Mouse (Mus musculus): ENCODE results near the gene Taok2.
A peak's percentile ranks its signal among the peaks of the same experiment; 100 is the strongest.
"Not testable (repeated sequence)": the region's sequence is repeated elsewhere in the genome, so short reads cannot be mapped to it uniquely, and the experiment has no call there.

Gene Taok2

DNA sequence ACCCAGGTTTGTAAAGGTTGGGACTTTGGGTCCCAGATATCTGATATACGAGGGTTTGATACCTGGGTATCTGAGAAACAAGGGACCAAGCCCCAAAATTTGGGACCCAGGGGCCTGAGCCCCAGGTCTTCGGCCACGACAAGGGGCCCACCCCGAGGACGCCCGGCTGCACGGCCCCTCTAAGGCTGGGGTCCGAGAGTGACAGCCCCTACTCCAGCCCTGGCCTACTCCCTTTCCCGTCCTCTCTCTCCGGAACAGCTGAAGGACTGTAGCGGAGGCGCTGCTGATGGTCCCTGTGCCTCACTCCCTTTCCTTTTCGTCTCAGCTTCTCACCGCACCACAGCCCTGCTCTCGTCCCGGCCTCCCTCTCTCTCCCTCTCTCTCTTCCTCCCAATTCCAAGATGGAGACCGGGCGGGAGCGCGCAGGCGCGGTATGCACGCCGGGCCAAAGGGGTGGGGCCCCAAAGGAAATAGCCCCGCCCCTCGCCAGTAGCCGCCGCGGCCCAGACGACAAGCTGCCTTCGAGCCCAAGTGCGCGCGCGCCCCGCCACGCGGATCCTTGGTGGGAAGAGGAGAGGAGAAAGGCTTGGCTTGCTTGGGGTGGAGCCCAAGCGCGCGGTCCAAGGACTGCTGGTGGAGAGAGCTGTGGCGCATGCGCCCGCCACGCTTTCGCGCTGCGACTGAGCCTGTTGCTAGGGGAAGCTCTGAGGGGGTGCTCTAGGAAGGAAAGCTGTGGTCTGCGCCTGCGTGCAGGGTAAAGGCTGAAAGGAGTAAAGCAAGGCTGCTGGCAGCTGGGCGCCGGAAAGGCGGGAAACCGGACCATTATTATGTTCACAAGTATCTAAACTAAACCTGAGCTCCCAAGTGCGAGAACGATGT, at the start of gene Taok2:
Gene Taok2 (minus strand): TSS at position 418 of the 879 bp plus-strand sequence.
- peak; percentile 91 for DNase-seq (ENCODE audit: low spot score)

DNA sequence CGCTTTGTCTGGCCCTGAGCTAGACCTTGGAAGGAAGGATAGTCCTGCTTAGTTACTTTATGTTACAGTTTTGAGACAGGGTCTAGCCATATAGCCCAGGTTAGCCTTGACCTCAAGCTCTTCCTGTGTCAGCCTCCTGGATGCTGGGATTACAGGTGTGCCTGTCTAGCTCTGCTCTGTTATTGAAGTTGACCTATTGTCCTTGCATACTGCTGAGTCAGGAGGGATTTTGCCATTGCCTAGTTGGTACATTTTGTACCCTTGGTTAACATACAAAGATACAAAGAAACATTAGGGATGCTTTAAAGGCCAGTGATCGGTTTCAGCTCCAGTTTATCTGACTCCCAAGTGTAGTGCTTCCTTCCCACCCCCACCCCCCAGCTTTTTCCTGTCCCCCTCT, 48.1 kb upstream of the Taok2 start:
- no peak for DNase-seq (ENCODE audit: low spot score)

DNA sequence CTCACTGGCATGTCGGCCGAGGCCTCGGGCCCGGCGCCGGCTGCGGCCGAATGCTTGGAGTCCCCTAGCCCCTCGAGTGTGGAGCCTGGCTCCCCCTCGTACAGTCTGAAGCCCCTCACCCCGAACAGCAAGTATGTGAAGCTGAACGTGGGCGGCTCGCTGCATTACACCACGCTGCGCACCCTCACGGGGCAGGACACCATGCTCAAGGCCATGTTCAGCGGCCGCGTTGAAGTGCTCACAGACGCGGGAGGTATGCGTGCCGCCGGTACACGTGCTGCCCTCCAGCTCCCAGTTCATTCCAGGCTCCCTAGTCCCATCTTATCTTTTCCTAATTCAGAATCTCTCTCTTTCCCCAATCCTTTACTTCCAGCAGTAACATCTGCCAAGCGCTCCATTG, 44.5 kb upstream of the Taok2 start:
- no peak for DNase-seq (ENCODE audit: low spot score)

DNA sequence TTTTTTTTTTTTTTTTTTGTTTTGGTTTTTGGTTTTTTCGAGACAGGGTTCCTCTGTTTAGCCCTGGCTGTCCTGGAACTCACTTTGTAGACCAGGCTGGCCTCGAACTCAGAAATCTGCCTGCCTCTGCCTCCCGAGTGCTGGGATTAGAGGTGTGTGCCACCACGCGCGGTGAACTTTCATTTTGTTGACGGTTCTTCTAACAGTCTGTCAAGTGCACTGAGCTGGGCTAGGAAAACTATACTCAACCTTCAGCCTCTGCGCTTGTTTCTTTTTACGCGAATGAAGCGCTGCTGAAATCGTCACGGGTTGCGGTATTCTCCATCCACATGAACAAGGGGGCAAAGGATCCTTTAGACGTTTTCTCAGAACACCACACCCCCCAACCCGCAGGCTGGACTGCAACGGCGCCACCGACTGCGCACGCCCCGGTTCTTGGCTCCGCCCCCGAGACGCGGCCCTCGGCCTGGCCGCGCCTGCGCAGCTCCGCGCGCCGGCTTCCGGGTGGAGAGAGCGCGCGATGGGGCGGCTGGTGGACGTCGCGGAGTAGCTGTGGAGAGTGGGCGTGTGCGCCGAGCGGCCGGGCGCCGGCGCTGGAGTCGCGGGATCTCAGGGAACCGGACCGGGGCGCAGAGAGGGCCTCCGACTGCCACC, 44.0 kb upstream of the Taok2 start, which contains the start of gene Kctd13:
Gene Kctd13 (plus strand): TSS at position 496 of the 654 bp plus-strand sequence.
- DNase-seq (ENCODE audit: low spot score) = peak; percentile 80

DNA sequence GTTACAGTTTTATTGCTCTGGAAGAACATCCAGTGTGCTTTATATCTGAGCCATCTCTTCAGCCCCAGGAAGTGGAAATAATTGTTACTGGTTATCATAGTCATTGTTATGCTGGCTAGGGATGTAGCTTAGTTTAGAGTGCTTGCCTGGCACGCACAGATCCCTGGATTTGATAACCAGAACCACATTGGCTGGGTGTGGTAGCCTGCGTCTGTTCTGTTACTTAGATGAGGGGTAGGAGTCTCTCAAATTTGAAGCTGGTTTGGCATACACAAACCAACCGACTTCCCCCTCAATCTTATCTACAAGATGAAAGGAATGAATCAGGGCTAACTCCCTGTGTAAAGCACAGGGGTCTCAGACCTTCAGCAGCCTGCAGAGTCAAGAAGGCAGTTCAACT, 41.8 kb upstream of the Taok2 start:
- DNase-seq (ENCODE audit: low spot score) = no peak

DNA sequence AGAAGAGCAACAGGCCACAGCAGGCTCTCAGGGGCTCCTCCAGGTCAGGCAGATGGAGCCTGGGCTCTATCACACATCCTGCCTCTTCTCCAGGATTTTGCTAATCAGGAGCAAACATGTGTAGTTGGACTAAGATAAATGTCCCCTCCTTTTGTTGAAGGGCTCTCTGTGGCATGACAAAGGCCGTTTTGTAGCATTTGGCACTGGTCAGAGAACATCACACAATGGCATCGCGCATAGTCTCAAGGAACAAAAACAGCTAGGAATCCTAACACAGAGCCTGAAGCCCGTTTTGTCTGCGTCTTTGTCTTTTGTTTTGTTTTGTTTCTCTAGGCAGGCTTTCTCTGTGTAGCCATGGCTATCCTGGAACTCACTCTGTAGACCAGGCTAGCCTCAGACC, 39.5 kb upstream of the Taok2 start:
- DNase-seq (ENCODE audit: low spot score) = no peak

DNA sequence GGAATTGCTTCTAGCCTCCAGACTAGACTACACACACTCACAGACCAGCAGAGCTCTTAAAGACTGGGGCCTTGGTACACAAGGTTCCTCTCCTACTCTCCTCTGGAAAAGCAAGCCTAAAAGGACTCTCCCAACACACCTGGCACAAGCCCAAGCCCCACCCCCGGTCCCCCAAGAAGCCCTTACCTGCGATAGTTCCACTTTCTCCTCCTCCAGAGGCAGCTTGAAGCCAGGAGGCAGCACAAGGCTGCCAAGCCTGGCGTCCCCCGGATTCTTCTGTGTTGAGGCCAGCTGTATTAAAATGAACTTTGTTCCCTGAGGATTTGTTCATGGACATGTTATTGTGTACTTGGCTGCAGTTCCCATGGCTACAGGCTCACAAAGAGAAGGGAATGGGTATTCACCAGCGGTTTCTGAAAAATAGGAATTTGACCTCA, 38.1 kb upstream of the Taok2 start, which contains the start of gene Tmem219:
Gene Tmem219 (minus strand): TSS at position 294 of the 437 bp plus-strand sequence.
- peak; percentile 83 for DNase-seq (ENCODE audit: low spot score)

DNA sequence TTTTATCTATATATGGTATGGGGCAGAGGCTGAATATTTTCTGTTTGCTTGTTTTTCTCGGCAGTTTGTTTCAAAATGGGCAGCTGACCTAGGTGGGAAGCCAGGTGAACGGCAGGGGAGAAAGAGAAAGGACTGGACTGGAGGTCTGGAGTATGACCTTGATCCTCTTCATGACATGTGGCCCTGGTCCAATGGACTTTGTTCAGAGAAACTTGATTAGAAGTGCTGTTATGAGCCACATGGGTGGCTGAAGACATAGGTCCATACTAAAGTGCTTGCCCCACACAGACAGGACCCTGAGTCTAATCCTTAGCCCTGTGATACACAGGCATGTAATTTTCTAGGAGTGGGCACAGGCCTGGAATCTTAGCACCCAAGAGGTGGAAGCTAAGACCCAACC, 37.1 kb upstream of the Taok2 start:
- no peak for DNase-seq (ENCODE audit: low spot score)

DNA sequence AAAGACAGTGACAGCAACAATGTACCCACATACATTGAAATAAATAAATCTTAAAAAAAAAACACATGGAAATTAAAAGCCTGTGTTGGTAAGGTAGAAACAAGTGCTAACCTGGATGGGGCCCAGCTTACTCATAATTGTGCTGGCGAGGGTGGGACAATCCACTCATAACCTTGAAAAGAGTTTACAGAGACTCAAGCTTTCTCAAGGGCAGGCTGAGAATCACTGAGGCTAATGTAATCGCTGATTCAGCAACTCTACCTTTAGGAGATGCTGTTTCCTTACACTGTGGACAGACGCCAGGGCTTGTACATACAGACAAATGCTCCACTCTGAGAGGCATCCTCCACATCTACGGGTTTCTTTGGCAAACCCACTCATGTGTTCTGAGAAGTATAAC, 35.5 kb upstream of the Taok2 start:
- no peak for DNase-seq (ENCODE audit: low spot score)

DNA sequence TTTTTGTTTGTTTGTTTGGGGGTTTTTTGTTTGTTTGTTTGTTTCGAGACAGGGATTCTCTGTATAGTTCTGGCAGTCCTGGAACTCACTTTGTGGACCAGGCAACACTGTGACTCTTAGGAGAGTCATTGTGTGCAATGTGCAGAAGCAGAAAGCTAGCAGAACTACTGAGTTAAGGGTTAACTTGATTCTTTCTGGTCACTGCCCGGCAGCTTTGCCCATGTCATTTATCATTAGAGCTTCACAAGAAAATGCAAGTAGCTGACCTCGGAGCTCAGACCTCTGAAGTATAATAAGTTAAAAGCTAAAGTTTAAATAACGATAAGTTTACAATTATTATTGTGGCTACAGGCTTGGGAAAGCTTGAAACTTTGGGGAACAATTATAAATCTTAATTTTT, 33.9 kb upstream of the Taok2 start:
- DNase-seq (ENCODE audit: low spot score) = not testable (repeated sequence)

DNA sequence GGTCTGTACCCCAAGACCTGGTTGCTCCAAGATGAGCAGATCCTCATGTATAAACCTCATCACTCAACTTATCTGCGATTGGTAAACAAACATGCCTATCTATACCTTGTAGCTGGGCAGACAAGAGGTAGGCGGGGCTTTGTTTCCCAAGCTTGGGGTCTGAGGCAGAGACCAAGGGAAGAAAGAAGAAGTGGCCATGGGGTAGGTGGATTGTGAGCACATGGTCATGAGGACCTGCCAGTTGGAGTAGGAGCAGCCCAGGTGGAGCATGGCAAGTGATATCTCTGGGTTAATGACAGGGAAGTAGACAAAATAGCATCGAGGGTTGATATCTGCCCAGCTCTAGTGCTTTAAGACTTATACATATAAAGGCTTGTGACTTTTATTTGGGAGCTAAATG, 30.3 kb upstream of the Taok2 start:
- no peak for DNase-seq (ENCODE audit: low spot score)

DNA sequence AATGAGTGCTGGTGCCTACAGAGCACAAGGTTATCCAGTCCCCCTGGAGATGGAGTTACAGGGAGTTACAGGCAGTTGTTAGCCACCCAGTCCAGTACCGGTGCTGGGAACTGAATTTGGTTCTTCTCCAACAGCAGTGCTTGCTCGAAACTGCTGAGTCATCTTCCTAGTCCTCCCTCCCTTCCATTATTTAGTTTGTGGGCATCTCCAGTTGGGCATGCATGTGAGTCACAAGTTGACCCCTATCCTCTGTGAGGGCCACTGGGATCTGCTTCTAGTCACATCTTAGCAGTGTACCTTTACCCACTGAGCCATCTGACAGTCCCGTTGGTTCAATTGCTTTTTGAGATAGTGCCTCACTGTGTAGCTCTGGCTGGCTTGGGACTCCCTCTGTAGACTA, 21.1 kb upstream of the Taok2 start:
- no peak for DNase-seq (ENCODE audit: low spot score)

DNA sequence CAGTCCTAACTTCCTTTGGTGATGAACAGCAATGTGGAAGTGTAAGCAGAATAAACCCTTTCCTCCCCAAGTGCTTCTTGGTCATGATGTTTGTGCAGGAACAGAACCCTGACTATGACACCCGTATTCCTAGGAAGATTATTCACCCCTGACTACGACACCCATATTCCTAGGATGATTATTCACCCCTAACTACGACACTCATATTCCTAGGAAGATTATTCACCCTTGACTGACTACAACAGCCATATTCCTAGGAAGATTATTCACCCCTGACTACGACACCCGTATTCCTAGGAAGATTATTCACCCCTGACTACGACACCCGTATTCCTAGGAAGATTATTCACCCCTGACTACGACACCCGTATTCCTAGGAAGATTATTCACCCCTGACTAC, 15.3 kb upstream of the Taok2 start:
- not testable (repeated sequence) for DNase-seq (ENCODE audit: low spot score)

DNA sequence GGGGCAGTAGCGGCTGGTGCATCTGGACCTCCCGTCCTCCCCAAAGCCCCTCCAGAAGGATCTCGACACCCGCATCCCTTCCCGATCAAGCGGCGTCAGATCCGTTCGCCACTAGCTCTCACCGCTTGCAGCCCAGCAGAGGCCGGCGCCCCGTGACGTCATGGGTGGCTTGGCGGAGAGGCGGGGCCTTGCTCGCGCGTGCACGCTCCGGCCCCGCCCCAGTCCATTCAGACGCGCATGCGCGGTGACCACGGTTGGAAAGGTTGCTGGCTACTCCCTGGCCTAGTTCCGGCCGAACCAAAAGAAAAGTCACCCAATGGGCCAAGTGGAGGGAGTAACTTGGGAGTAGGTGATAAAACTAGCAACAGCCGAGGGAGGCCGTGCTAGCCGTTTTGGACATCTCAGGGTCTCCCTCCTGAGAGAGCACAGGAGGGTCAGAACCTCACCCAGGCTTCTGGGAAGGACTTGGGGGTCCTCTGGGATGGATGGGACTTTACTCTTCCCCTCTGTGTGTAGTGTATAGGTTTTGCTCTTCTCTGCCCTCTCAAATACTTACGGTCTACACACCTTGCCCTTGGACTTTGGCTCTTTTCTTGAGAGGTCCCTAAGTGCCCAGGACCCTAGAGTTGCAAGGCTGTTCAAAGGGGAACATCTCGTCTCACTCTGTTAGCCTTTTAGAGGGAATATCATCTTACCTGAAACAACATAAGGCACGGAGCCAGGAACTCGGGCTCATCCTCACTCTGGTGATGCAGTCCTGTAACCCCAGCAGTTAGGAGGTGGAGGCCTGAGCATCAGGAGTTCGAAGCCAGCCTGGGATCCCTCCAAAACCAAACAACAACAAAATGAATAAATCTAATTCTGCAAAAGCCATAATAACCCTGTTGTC, 13.8 kb upstream of the Taok2 start:
- DNase-seq (ENCODE audit: low spot score) = peak; percentile 95

DNA sequence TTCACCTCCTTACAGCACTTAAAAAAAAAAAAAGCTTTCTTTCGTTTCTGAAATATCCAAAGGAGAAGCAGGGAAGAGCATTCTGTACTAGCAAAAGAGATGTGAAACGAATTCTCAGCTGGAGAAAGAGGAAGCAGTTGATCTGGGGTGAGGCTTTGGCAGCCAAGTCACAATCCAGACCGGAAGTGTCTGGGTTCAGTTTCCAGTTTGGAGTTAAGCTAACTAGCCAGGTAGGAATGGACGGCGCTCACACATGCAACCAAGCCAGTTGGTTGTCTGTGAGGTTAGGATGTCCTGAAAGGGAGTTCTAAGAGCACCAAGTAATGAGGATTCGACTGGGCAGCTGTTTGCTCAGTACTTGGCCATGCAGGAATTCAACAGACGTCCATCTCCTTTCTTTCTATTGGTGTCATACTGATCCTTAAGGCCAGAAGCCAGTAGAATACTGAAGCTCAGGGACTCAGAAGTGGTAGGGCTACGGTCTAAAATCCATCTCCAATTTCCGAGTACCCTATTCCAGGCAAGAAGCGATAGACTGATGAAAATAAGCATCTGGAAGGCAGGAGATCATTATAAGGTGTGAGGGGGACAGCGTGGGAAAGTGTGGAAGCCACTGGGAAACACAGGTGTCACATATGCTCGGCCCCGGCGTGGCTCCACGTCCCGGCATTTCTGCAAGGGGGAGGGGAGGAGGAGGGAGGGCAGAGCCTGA, 13.0 kb upstream of the Taok2 start:
- peak; percentile 20 for DNase-seq (ENCODE audit: low spot score)

DNA sequence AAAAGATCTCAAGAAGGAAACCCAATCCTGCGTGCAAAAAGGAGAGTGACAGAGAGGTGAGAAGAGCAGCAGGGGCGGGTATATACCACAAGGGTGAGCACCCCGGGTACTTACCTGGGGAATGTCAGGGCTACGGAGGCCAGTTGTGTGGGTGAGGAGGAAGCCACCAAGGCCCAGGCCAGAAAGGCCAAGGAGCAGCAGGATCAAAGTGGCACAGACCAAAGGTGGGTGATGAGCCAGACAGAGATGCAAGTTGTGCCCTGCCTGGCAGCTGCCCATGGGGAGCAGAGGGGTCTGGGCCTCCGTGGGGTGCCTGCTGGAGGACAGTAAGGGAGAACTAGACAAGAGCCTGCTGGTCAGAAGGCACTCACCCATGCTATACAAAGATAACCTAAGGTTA, 12.4 kb upstream of the Taok2 start:
- no peak for DNase-seq (ENCODE audit: low spot score)

DNA sequence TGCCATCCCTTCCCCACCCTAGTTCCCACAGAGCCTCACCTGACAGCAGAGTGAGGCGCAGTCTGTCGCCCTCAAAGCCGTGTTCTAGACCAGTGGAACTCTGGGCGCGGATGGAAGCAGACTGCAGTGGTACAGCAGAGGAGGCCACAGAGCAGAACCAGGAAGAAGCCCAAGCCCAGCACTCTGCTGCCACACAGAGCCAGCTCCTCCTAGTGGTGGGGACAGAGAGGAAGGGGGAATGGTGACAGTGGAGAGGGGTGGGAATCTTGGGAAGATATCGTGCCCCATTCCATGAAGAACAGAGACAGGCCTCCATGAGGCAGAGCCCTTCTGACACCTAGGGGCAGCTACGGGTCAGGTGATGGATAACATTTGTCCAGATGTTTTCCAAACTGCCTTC, 4.3 kb upstream of the Taok2 start:
- no peak for DNase-seq (ENCODE audit: low spot score)

DNA sequence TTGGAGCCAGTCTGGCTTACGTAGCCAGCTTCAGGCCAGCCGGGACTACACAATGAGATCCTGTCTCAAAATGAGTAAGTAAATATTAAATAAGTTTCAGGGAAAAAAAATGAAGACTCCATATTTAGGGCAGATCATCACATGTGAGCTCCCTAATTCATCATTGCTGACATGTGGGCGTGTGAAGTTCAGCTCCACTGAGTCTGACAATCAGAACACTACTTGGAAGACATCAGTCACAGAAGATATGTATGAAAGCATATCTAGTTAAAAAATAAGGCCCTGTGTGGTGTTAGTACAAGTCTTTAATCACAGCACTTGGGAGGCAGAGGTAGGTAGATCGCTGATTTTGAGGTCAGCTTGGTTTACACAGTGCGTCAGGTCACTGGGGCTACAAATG, 2.8 kb upstream of the Taok2 start:
- no peak for DNase-seq (ENCODE audit: low spot score)

DNA sequence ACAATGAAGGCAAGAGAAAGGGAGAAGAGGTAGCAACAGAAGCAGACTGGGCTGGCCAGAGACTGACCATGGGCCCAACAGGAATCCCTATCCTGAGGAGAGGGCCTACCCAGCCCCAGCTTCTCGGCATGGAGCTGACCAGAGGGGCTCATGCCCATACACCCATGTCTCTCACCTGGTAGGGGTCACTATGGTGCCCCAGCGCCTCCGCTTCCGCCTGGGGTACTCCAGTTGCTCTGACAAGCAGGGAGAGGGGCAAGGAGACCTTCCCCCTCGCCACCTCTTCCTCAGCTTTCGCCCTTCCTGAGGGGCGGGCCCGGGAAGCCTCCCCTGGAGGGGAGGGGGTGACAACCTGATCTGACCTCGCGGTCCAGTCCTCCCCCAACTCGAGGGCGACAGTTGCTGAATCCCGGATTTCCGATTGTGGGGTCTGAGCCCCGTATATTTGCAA, 747 bp downstream of the Taok2 start:
- no peak for DNase-seq (ENCODE audit: low spot score)

DNA sequence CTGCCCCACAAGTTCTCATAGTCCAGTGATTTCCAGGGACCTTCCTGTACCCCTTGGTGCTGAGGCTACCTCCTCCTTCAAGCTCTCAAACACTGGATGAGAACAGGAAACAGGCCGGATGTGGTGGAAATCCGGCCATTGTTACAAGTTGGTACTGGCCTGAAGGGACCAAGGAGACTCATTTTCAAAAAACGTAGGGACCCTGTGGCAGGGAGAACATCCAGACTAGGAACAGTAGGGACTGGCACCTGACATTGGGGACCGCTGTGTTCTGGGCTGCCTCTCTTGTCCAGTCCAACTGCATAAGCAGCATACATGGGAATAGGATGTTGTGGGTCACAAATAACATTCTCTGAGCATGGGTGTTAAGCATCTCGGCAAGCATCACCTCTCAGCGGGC, 3.5 kb downstream of the Taok2 start:
- no peak for DNase-seq (ENCODE audit: low spot score)

DNA sequence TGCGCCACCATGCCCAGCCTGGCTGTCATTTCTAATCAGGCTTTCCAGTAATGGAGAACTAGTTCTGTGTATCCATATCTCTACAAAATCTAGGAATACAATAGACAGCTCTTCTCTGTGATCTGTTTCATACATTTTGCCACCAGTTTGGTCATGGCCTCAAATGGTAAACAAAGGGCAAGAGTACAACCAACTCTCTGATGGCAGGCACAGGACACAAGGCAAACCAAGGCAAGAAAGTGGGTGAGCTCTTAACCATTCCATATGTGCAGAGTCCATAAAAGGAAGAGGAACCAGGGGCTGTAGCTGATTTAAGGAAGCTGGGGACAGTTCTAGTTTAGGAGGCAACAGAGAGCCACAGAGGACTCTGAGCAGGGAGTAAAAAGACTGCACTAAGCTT, 7.3 kb downstream of the Taok2 start:
- DNase-seq (ENCODE audit: low spot score) = no peak

DNA sequence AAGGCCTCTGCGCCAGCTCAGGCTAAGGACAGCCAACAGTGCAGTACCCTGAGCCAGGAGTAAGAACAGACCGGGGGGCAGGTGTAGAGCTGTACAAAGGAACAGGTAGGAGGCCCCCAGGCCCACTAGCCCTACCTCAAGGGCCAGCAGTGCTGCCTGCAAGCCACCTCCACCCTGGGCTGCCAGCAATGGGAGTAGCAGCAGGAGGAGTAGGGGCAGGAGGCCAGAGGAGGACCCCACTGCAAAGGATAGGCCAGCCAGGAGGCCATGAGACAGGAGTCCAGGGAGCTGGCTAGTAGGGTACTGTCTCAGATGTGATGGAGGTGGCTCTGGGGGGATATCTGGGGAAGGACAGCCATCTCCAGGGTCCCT, 14.0 kb downstream of the Taok2 start:
- DNase-seq (ENCODE audit: low spot score) = no peak
